Mouse (Mus musculus): ENCODE data around the gene Olfr463.
"Not testable (repeated sequence)": the region's sequence is repeated elsewhere in the genome, so short reads cannot be mapped to it uniquely, and the experiment has no call there.

The Olfr463 gene

GRCm38 (mm10) chr11:87897287-87897686 is at the start of gene Olfr463:
Olfr463 (minus strand) TSS chr11:87897387.
- no peak for DNase-seq (ENCODE audit: low read depth, low spot score)

- DNase-seq (ENCODE audit: low read depth, low spot score): no peak
Measured at GRCm38 (mm10) chr11:87935467-87935866, 38.3 kb upstream of the Olfr463 start.

DNA sequence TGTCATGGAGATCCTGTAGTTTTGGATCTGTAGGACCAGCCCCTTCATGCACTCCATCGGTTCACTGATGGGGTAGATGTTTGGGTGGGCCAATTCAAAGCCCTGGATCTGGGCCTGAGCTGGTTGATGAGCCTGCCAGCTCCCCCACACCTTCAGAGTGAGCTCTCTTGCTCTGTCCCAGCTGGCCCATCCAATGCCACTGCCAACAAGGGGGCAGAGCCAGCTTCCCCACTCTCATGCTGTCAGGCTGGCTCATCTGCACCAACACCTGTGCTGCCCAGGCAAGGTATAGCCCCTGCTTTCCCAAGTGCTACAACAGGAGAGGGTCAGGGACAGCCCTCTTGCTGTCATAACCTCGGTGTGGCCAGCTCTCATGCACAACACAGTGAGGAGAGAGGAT is 36.5 kb upstream of the Olfr463 start:
- DNase-seq (ENCODE audit: low read depth, low spot score): no peak

DNA sequence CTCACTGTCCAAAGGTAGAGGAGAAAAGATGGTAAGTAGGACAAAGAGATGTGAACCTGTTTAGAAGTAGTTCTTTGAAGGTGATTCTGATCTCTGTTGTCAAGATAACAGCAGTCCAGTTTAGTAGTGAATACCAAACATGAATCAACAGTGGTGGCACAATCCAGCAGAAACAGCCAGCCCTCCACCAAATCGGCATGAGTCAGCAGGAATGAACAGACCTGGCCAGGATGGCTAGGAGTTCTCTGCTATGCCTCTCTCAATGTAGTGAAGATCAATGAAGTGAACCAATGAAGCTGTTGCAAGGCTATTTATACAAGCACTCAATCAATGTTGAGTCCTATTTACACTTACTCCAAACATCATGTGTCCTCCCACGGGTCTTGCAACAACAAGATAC is 33.2 kb upstream of the Olfr463 start:
- DNase-seq (ENCODE audit: low read depth, low spot score): no peak

DNA sequence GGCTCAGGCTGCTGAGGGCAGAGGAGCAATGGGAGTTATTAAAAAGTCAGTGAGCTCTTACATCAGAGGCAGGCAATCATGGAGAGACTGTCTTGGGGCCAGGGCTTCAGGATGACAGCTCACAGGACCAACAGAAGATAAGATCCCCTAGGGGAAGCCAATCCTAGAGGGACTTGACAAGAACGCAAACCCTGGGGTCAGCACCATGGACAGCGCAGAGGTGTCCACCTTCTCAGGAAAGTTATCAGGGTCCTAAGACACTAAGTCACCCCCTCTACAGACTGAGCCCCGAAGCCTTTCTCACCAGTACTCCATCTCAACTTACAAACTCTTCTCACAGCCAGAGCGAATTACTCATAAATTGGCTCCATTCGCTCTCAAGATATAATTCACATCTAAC is 23.8 kb upstream of the Olfr463 start, which contains the start of gene Olfr464:
Gene Olfr464, minus strand, starts transcription at position 2 of the 400 bp plus-strand sequence.
- DNase-seq (ENCODE audit: low read depth, low spot score): no peak

DNA sequence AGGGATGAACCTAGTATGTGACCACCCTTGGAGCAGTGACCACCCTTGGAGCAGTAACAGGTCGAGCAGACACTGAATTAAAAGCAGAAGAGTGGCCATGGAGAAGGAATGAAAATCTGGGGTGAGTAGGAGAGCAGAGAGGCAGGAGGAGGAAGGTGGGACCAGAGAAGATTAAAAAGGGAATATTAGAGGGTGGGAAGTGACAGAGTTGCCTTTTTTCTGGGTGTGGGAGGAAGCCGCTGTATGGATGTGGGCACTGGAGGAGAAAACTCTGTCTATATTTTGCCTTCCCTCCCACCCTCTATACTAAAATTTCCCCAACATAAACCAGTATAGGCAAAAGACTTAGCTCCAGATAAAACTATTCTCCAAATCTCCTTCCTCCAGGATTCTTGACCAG is 23.1 kb upstream of the Olfr463 start:
- DNase-seq (ENCODE audit: low read depth, low spot score): no peak

- DNase-seq (ENCODE audit: low read depth, low spot score): no peak
Measured at GRCm38 (mm10) chr11:87916005-87916404, 18.8 kb upstream of the Olfr463 start.

DNA sequence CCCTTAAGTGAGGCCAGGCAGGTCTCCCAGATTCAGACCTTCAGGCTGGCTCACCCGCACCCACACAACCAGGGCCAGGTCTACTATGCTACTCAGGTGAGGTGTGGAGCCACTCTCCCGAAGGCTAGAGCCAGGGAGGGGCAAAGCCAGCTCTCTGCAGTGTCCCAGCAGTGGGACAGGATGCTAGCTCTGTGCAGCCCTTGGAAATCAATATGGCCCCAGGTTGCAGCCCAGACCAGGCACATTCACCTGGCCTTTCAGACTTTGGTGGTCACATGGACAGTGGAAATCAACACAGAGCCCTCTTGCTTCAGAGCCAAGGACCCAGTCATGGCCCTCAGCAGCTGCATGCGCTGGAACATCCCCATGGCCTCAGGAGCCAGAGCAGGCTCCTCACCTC is 7.1 kb upstream of the Olfr463 start:
- DNase-seq (ENCODE audit: low read depth, low spot score): no peak

DNA sequence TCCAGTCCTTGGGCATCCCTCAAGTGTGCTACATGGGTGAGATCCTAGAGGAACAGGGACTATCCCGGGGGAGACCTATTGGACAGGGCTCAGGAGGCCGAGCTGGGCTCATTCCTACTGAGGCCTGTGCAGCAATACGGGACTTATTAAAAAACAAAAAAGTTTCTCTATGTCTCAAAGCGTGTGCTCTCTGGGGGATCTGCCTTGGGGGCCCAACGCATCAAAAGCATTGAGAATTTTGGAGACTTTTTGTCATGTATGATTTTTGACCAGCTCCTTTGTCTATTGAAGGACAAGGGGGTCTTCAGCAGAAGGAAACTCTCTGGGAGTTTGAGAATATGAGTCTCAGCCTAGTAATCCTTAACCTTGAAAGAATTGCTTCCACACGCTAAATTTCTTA is 5.0 kb downstream of the Olfr463 start, which contains the start of gene Olfr462:
Gene Olfr462, minus strand, starts transcription at position 101 of the 400 bp plus-strand sequence.
- DNase-seq (ENCODE audit: low read depth, low spot score): no peak

GRCm38 (mm10) chr11:87884856-87885255 is 12.3 kb downstream of the Olfr463 start:
- DNase-seq (ENCODE audit: low read depth, low spot score): no peak

DNA sequence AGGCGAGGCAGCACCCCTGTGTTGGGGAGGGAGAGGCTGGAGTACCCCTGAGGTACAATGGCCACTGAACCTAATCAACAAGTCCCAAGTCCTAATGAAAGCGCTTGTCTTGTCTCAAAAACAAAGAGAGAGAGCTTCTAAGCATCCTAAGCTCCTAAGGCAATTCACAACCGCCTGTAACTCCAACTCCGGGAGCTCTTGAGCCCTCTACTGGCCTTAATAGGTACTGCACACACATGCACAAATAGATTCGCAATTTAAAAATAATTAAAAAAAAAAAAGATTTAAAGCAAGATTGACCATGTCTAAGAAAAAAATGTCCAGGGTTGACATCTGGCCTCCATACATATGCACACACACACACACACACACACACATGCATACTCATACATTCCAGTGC is 13.7 kb downstream of the Olfr463 start:
- DNase-seq (ENCODE audit: low read depth, low spot score): peak; percentile 23

GRCm38 (mm10) chr11:87881714-87882113 is 15.5 kb downstream of the Olfr463 start:
- no peak for DNase-seq (ENCODE audit: low read depth, low spot score)

DNA sequence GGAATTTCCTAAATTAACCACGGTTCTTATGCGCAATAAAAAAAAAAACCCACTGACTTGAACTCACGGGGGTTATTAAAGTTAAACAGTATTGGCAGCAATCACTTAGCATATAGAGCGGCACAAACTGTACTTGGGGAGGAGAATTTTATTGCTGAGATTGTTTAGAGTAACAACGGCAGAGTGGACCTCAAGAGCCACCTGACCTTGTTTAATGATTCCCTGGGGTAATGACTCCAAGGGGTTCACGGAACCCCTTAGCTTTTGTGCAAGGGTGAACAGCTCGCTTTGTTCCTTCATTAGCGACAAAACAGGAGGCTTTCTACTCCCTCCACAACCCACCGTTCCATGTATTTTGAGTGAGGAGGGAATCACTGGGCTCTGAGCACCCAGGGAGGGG is 17.4 kb downstream of the Olfr463 start:
- DNase-seq (ENCODE audit: low read depth, low spot score): no peak

GRCm38 (mm10) chr11:87875436-87875835 is 21.8 kb downstream of the Olfr463 start, which contains the start of gene Epx:
Epx (minus strand) TSS chr11:87875536.
- no peak for DNase-seq (ENCODE audit: low read depth, low spot score)

DNA sequence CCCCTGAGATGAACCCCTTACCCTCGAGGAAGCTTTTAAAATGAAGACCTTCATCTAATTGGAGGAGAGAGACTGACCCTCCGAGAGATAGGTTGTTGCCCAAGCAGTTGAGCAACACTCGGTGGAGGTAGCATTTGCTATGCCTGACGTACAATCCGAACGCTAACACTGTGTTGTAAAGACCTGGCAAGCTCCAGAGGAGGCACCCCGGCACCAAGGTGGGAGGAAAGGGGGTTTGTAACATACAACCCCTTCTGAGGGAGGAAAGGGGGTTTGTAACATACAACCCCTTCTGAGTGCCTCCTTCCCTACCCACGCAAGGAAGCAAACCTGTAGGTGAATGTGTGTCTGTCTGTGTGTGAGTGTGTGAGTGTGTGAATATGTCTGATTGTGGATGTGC is 25.4 kb downstream of the Olfr463 start:
- DNase-seq (ENCODE audit: low read depth, low spot score): no peak

GRCm38 (mm10) chr11:87870096-87870495 is 27.1 kb downstream of the Olfr463 start:
- no peak for DNase-seq (ENCODE audit: low read depth, low spot score)

- DNase-seq (ENCODE audit: low read depth, low spot score): not testable (repeated sequence)
Measured at GRCm38 (mm10) chr11:87866891-87867290, 30.3 kb downstream of the Olfr463 start.

DNA sequence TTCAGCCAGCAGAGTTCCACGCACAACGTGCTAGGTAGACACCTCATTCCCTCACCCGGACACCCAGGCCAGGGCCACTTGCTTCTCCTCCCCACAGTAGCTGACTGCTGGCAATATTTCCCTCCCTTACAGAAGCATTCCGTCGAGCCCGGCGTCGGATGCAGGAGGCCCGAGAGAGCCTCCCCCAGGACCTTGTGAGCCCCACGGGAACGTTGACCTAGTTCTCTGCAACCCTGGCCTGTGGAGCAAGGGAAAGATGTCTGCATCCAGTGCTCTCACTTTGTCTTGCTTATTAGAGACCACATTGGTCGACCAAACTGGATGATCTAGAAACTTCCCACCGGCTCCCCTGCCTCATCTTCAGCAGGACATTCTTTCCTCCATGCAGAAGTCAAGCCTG is 34.4 kb downstream of the Olfr463 start:
- no peak for DNase-seq (ENCODE audit: low read depth, low spot score)

GRCm38 (mm10) chr11:87860426-87860825 is 36.8 kb downstream of the Olfr463 start:
- no peak for DNase-seq (ENCODE audit: low read depth, low spot score)

GRCm38 (mm10) chr11:87859273-87859672 is 37.9 kb downstream of the Olfr463 start:
- no peak for DNase-seq (ENCODE audit: low read depth, low spot score)

GRCm38 (mm10) chr11:87854550-87854949 is 42.6 kb downstream of the Olfr463 start:
- no peak for DNase-seq (ENCODE audit: low read depth, low spot score)

DNA sequence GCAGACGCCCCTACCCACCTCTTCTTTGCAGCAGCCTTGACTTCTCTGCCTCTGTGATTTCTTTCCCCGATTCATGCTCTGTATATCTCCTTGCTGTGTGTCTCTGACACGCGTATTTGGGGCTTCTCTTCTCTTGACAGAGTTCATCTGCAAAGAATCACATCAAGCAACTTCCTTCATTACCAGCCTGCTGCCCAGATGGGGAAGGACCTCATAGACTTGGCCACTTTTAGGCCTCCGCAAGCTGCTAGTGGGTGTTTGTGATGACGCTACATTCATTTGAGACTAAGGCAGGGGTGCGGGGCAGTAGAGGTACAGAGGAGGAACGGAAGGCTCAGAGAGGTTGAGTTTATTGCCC is 43.6 kb downstream of the Olfr463 start:
- DNase-seq (ENCODE audit: low read depth, low spot score): no peak

GRCm38 (mm10) chr11:87852690-87853596 is 44.2 kb downstream of the Olfr463 start, which contains the start of gene Mks1:
Mks1 (plus strand) TSS chr11:87853215.
- DNase-seq (ENCODE audit: low read depth, low spot score): peak; percentile 87
